Mouse (Mus musculus) embryonic facial prominence, embryonic 13.5 days (tissue): ENCODE data around the gene Eml1. TPM values are rescaled to one million over a fixed set of nuclear protein-coding genes. Genes with fewer than 3 reads are reported as not detected.
A peak's percentile ranks its signal among the peaks of the same experiment; 100 is the strongest.

Experiments used
- ATAC-seq: fragments of 200-750 bp; cut with Nextera tagmentation; 2 replicates; pipeline ENCODE4 v1.8.0; 2017; ENCODE audit warnings: low read depth; ENCODE audit not compliant: insufficient number of reproducible peaks, insufficient read depth, low FRiP score, low TSS enrichment
- H3K27ac ChIP-seq: fragments of 300-500 bp; sonication (generic); 2 replicates; pipeline ENCODE4 v1.5.1; 2015; ENCODE audit warnings: moderate library complexity, mild to moderate bottlenecking, inconsistent platforms
- H3K27me3 ChIP-seq: fragments of 300-500 bp; sonication (generic); 2 replicates; pipeline ENCODE4 v1.6.1; 2015; ENCODE audit warnings: mild to moderate bottlenecking, inconsistent platforms
- H3K36me3 ChIP-seq: fragments of 300-500 bp; sonication (generic); 2 replicates; pipeline ENCODE4 v1.6.1; 2015; ENCODE audit warnings: mild to moderate bottlenecking, inconsistent platforms
- H3K4me1 ChIP-seq: fragments of 300-500 bp; sonication (generic); 2 replicates; pipeline ENCODE4 v1.6.1; 2015; ENCODE audit warnings: inconsistent platforms
- H3K4me2 ChIP-seq: fragments of 300-500 bp; sonication (generic); 2 replicates; pipeline ENCODE4 v1.6.1; 2015; ENCODE audit warnings: moderate library complexity, mild to moderate bottlenecking, inconsistent platforms
- H3K4me3 ChIP-seq: fragments of 300-500 bp; sonication (generic); 2 replicates; pipeline ENCODE4 v1.5.1; 2015; ENCODE audit warnings: mild to moderate bottlenecking, inconsistent platforms
- H3K9ac ChIP-seq: fragments of 300-500 bp; sonication (generic); 2 replicates; pipeline ENCODE4 v1.6.1; 2015; ENCODE audit warnings: mild to moderate bottlenecking, inconsistent platforms
- H3K9me3 ChIP-seq: fragments of 300-500 bp; sonication (generic); 2 replicates; pipeline ENCODE4 v1.6.1; 2016; ENCODE audit warnings: inconsistent platforms
- WGBS: fragments of 180-500 bp; shearing (Covaris S2); methylation state at CpG from one replicate; pipeline ENCODE4 v1.1.7; 2015; ENCODE audit warnings: mixed read lengths; 5-methylcytosine and 5-hydroxymethylcytosine counted together
- polyA plus RNA-seq: library from polyadenylated mRNA; unstranded; fragments of >200 nt; fragmentation: Nextera tagmentation; extraction: Ambion mirVana; gene quantifications from 2 replicates; pipeline ENCODE4 v1.2.1, GENCODE M21; 2015

Eml1 gene
- polyA plus RNA-seq, 1 experiment from 2014 or later = 46.3 TPM

- WGBS = 71% methylated on average over 6 of the region's 6 CpGs
- Histone ChIP-seq H3K27ac (no peak overlapping the region), H3K4me3 (no peak overlapping the region), H3K36me3 (no peaks in the 10 kb centered on the region), H3K27me3 (no peaks in the 10 kb centered on the region), H3K9ac (no peak overlapping the region), H3K4me2 (no peak overlapping the region), H3K9me3 (no peaks in the 10 kb centered on the region), H3K4me1 (peaks cover 35% of the 10 kb centered on the region)
- no peak for ATAC-seq
Observed at GRCm38 (mm10) chr12:108431714-108432113, 61.0 kb downstream of the Eml1 start.

DNA sequence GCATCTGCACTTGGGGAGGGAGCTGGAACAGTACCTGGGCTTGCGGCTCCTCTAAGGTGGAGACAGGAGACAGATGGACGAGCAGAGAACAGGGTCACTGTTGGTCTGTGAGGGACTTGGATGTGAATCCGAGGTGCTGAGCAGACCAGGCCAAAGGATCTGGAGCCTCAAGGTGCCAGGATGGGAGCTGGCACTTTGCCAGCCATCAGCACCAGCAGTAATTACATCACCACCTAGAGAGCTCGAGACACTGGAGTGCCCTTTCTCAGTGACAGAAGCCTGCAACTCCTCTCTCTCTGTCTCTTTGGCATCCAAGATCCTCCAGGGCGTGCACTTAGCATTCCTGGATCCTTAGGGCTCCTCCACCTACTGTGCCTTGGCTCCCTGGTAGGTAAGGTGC is 61.8 kb downstream of the Eml1 start:
- no peak overlapping the region for H3K27ac ChIP-seq
- H3K9me3 ChIP-seq = no peaks in the 10 kb centered on the region
- no peak overlapping the region for H3K4me3 ChIP-seq
- H3K4me2 ChIP-seq = no peak overlapping the region
- no peak overlapping the region for H3K9ac ChIP-seq
- H3K4me1 ChIP-seq = peaks cover 40% of the 10 kb centered on the region
- no peaks in the 10 kb centered on the region for H3K27me3 ChIP-seq
- 71% methylated on average over 5 of the region's 5 CpGs for WGBS
- no peak for ATAC-seq
- no peaks in the 10 kb centered on the region for H3K36me3 ChIP-seq

GRCm38 (mm10) chr12:108433030-108433429 is 62.3 kb downstream of the Eml1 start:
- ATAC-seq = no peak
- WGBS = 81% methylated on average over 16 of the region's 16 CpGs
- no peak overlapping the region for H3K27ac ChIP-seq
- no peaks in the 10 kb centered on the region for H3K36me3 ChIP-seq
- H3K4me3 ChIP-seq = no peak overlapping the region
- peaks cover 43% of the 10 kb centered on the region for H3K4me1 ChIP-seq
- no peak overlapping the region for H3K4me2 ChIP-seq
- H3K9me3 ChIP-seq = no peaks in the 10 kb centered on the region
- H3K9ac ChIP-seq = no peak overlapping the region
- no peaks in the 10 kb centered on the region for H3K27me3 ChIP-seq

GRCm38 (mm10) chr12:108433498-108433897 is 62.7 kb downstream of the Eml1 start:
- no peak overlapping the region for H3K27ac ChIP-seq
- 75% methylated on average over 10 of the region's 10 CpGs for WGBS
- peaks cover 46% of the 10 kb centered on the region for H3K4me1 ChIP-seq
- ATAC-seq = no peak
- H3K27me3 ChIP-seq = no peaks in the 10 kb centered on the region
- no peaks in the 10 kb centered on the region for H3K36me3 ChIP-seq
- H3K9me3 ChIP-seq = no peaks in the 10 kb centered on the region
- no peak overlapping the region for H3K4me3 ChIP-seq
- H3K9ac ChIP-seq = no peak overlapping the region
- H3K4me2 ChIP-seq = no peak overlapping the region

DNA sequence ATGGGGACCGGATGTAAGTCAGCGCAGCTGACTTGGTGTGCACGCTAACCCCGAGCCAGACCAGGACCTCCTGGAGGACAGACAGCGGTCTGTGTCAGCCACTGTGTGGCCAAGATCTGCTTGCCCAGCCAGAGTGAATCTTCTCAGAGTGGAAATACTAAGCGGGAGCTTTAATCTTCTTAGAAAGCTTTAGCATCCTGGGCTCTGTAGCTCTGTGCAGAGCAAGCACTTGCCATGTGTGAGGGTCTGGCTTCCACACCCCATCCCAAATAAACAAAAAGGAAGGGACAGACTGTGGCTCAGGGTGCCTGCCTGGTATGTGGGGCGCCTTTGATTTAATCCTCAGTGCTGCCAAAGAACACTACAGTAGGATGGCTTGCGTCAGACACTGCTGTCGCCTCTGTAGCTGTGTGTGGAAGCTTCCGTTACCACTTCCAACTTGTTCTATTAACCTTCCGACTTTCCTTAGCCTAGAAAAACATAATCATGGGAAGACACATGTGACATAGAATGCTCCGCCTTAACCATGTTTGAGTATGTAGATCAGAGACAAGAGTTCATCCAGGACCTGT is 64.8 kb downstream of the Eml1 start:
- H3K9me3 ChIP-seq = no peaks in the 10 kb centered on the region
- no peak overlapping the region for H3K4me3 ChIP-seq
- H3K36me3 ChIP-seq = no peaks in the 10 kb centered on the region
- H3K4me2 ChIP-seq = no peak overlapping the region
- H3K27ac ChIP-seq = peak overlapping the region; percentile 62; the same call in 1 of the 2 replicates
- H3K27me3 ChIP-seq = no peaks in the 10 kb centered on the region
- ATAC-seq = no peak
- peaks cover 46% of the 10 kb centered on the region for H3K4me1 ChIP-seq
- peak overlapping the region; percentile 36; the same call in 1 of the 2 replicates for H3K9ac ChIP-seq
- 65% methylated on average over 12 of the region's 12 CpGs for WGBS

GRCm38 (mm10) chr12:108436029-108436923 is 65.5 kb downstream of the Eml1 start:
- Histone ChIP-seq H3K27me3 (no peaks in the 10 kb centered on the region), H3K4me2 (no peak overlapping the region), H3K9me3 (no peaks in the 10 kb centered on the region), H3K9ac (no peak overlapping the region), H3K4me1 (peaks cover 46% of the 10 kb centered on the region), H3K27ac (peak overlapping the region; percentile 62), H3K36me3 (no peaks in the 10 kb centered on the region), H3K4me3 (no peak overlapping the region)
- WGBS = 59% methylated on average over 24 of the region's 24 CpGs
- ATAC-seq = no peak

- H3K9me3 ChIP-seq = no peaks in the 10 kb centered on the region
- ATAC-seq = no peak
- 0 out of 2 replicates have a peak overlapping the region, but pooled peaks have one; percentile 34 for H3K27ac ChIP-seq
- no peak overlapping the region for H3K4me3 ChIP-seq
- WGBS = 89% methylated on average over 13 of the region's 13 CpGs
- no peaks in the 10 kb centered on the region for H3K36me3 ChIP-seq
- peaks cover 50% of the 10 kb centered on the region for H3K4me1 ChIP-seq
- no peaks in the 10 kb centered on the region for H3K27me3 ChIP-seq
- H3K9ac ChIP-seq = no peak overlapping the region
- H3K4me2 ChIP-seq = no peak overlapping the region
Observed at GRCm38 (mm10) chr12:108437446-108437845, 66.7 kb downstream of the Eml1 start.

- WGBS = 4% methylated on average over 10 of the region's 10 CpGs
- Histone ChIP-seq H3K9ac (no peak overlapping the region), H3K4me1 (peaks cover 28% of the 10 kb centered on the region), H3K4me2 (0 out of 2 replicates have a peak overlapping the region, but pooled peaks have one; percentile 22), H3K27me3 (no peaks in the 10 kb centered on the region), H3K4me3 (no peak overlapping the region), H3K9me3 (no peaks in the 10 kb centered on the region), H3K36me3 (no peaks in the 10 kb centered on the region), H3K27ac (no peak overlapping the region; the same call in 1 of the 2 replicates)
- no peak for ATAC-seq
Observed at GRCm38 (mm10) chr12:108443271-108443670, 72.5 kb downstream of the Eml1 start.

- H3K4me1 ChIP-seq = peaks cover 28% of the 10 kb centered on the region
Observed at GRCm38 (mm10) chr12:108443708-108444107, 73.0 kb downstream of the Eml1 start.

DNA sequence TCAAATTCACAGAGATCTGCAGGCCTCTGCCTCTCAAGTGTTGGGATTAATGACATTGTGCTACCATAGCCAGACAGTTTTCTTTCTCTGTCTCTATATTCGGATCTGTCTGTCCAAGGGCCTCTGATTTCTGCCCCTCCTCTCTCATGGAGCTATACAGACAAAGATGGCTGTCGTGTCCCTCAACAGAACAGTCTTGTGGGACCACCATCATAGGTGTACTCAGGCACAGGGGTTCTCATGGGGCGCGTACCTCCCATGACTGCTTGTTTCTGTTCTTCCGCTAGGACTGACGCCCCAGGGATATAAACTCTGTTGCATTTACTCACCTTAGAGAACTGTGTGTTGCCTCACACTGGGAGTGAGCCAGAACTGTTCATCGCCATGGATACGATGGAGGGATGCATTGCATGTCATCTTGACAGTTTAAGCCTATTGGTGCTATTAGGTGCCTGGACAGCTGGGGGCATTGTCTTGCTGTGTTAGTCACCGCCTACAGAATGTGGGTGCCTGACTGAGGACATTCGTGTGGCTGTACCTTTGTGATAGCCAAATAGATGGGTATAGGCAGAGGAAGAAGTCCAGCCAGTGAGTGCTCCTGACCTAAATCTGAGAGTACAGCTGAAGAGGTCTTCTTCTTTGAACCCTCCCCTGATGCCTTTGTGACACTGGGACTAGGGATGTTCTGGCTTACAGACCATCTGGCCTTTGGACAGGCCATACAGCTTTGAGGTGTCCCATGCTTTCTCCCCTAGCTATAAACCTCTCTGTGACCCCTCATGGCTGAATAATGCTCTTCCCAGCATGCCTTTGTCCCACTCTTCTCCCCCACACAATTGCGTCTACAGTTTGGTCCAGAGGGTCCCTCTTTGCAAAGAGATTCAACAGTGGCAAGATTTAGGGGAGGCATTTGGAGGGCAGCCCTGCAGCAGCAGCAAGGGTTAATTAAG is 73.7 kb downstream of the Eml1 start:
- Histone ChIP-seq H3K4me2 (no peak overlapping the region), H3K36me3 (no peaks in the 10 kb centered on the region)
- WGBS = 74% methylated on average over 11 of the region's 11 CpGs

More at GRCm38 (mm10) chr12:108443708-108444107, 73.0 kb downstream of the Eml1 start:
- no peak overlapping the region for H3K9ac ChIP-seq
- H3K9me3 ChIP-seq = no peaks in the 10 kb centered on the region
- no peak for ATAC-seq
- no peak overlapping the region for H3K27ac ChIP-seq
- no peaks in the 10 kb centered on the region for H3K36me3 ChIP-seq
- H3K4me2 ChIP-seq = 0 out of 2 replicates have a peak overlapping the region, but pooled peaks have one; percentile 22
- 55% methylated on average over 5 of the region's 5 CpGs for WGBS
- no peak overlapping the region for H3K4me3 ChIP-seq
- H3K27me3 ChIP-seq = no peaks in the 10 kb centered on the region

DNA sequence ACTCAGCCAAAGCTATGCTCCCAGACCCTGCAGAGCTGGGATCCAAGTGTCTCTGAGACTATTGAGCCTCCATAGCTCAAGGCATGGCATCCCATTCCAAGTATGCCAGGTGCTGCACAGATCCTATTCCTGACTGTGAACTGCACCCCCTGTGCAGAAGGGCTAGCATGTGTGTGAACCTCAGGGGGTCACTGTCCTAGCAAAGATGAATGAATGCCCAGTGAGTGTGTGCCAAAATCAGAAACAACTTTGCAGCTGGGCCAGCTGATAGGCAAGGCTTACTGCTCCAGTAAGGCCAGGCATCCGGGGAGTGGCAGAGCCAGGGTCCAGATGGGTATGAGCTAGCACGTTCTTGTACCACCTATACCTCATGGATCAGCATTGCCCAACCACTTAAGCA is 76.0 kb downstream of the Eml1 start:
- Histone ChIP-seq H3K36me3 (no peaks in the 10 kb centered on the region), H3K4me2 (no peak overlapping the region), H3K4me1 (peaks cover 36% of the 10 kb centered on the region), H3K27ac (no peak overlapping the region), H3K4me3 (no peak overlapping the region), H3K9ac (no peak overlapping the region), H3K27me3 (no peaks in the 10 kb centered on the region), H3K9me3 (no peaks in the 10 kb centered on the region)
- WGBS = 82% methylated on average over 2 of the region's 2 CpGs
- ATAC-seq = no peak

More for the DNA sequence above, 73.7 kb downstream of the Eml1 start:
- H3K9me3 ChIP-seq = no peaks in the 10 kb centered on the region
- no peak for ATAC-seq
- H3K4me3 ChIP-seq = no peak overlapping the region
- H3K9ac ChIP-seq = no peak overlapping the region
- H3K4me1 ChIP-seq = peaks cover 28% of the 10 kb centered on the region
- H3K27ac ChIP-seq = no peak overlapping the region
- no peaks in the 10 kb centered on the region for H3K27me3 ChIP-seq
